Comparison of ENCODE assay signal across 11 mouse cellular contexts in the genomic region with DNA sequence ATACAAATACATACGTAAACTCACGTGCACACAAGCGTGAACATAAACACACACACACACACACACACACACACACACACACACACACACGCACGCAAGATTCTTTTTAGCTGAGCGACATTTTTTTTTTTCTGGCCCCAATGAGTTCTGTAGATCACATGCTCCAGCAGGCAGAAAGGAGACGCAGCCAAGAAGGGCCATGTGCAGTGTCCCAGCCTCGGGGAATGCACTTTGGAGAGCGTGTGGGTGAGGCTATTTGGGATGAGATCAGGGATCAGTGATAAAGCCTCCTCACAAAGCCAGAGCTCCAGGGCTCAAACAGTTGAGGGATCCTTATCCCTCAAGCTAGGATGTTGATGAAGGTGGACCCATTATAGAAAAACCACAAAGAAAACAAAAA. TPM values are rescaled to one million over a fixed set of nuclear protein-coding genes. Genes with fewer than 3 reads are reported as not detected.
DNase-seq lines count a peak whose midpoint lies in the region; ATAC-seq and TF ChIP-seq lines count a peak whose summit lies in the region.
"Had no signal": no experiment of that assay in that cellular context is flagged by ENCODE, and none has a peak within 500 bp of the region (broad histone marks: within the 10 kb centered on the region; RNA-seq: fewer than 3 reads in every experiment).

No protein-coding gene starts in this region.

- H3K9me3 ChIP-seq in hindbrain, postnatal 0 days (ENCODE audit: low read length): no peaks in the 10 kb centered on the region
- no peaks in the 10 kb centered on the region for H3K9me3 ChIP-seq in hindbrain, embryonic 14.5 days (ENCODE audit: control insufficient read depth, low read length)
- no peaks in the 10 kb centered on the region for H3K9me3 ChIP-seq in midbrain, embryonic 15.5 days
- H3K9me3 ChIP-seq in midbrain, embryonic 16.5 days (replicated peaks; ENCODE audit: control insufficient read depth, low read length, poor library complexity, severe bottlenecking): no peaks in the 10 kb centered on the region
- H3K9me3 ChIP-seq: forebrain, embryonic 13.5 days; heart, embryonic 15.5 days had no signal

- ATAC-seq in hindbrain, postnatal 0 days: peak; percentile 72; the same call in 1 of the 2 replicates
- ATAC-seq in hindbrain, embryonic 14.5 days (ENCODE audit: low FRiP score): no peak
- ATAC-seq in midbrain, embryonic 15.5 days (replicated peaks): 0 out of 2 replicates have a peak, but pooled peaks have one; percentile 45
- no peak for ATAC-seq in midbrain, embryonic 16.5 days
- ATAC-seq: forebrain, embryonic 13.5 days had no signal

- no peaks in the 10 kb centered on the region for H3K4me1 ChIP-seq in hindbrain, postnatal 0 days (ENCODE audit: insufficient read depth, low read length)
- peaks cover 9% of the 10 kb centered on the region; the same call in 1 of the 2 replicates for H3K4me1 ChIP-seq in hindbrain, embryonic 14.5 days (replicated peaks; ENCODE audit: control insufficient read depth, insufficient read depth, low read length)
- H3K4me1 ChIP-seq in midbrain, embryonic 15.5 days: peaks cover 8% of the 10 kb centered on the region
- peaks cover 6% of the 10 kb centered on the region for H3K4me1 ChIP-seq in midbrain, embryonic 16.5 days (ENCODE audit: control insufficient read depth, insufficient read depth, low read length)

- no peak overlapping the region for H3K4me2 ChIP-seq in hindbrain, postnatal 0 days (ENCODE audit: low read depth, low read length)
- no peak overlapping the region for H3K4me2 ChIP-seq in hindbrain, embryonic 14.5 days (replicated peaks)
- no peak overlapping the region for H3K4me2 ChIP-seq in midbrain, embryonic 15.5 days
- no peak overlapping the region for H3K4me2 ChIP-seq in midbrain, embryonic 16.5 days (ENCODE audit: low read length)
- H3K4me2 ChIP-seq: forebrain, embryonic 13.5 days; heart, embryonic 15.5 days had no signal

- H3K27ac ChIP-seq in hindbrain, postnatal 0 days: no peak overlapping the region
- H3K27ac ChIP-seq in hindbrain, embryonic 14.5 days: no peak overlapping the region
- no peak overlapping the region for H3K27ac ChIP-seq in midbrain, embryonic 15.5 days
- H3K27ac ChIP-seq in midbrain, embryonic 16.5 days (ENCODE audit: low read length): no peak overlapping the region
- H3K27ac ChIP-seq: forebrain, embryonic 13.5 days; heart, embryonic 15.5 days had no signal

- no peaks in the 10 kb centered on the region for H3K27me3 ChIP-seq in hindbrain, postnatal 0 days (ENCODE audit: insufficient read depth, low read length)
- H3K27me3 ChIP-seq in hindbrain, embryonic 14.5 days (ENCODE audit: control insufficient read depth, insufficient read depth, low read length): no peaks in the 10 kb centered on the region
- H3K27me3 ChIP-seq in midbrain, embryonic 15.5 days (replicated peaks): no peaks in the 10 kb centered on the region
- H3K27me3 ChIP-seq in midbrain, embryonic 16.5 days (ENCODE audit: control insufficient read depth, insufficient read depth, low read depth, low read length): no peaks in the 10 kb centered on the region
- H3K27me3 ChIP-seq: forebrain, embryonic 13.5 days; heart, embryonic 15.5 days had no signal

- H3K9ac ChIP-seq in hindbrain, postnatal 0 days (replicated peaks; ENCODE audit: low read length): no peak overlapping the region
- no peak overlapping the region for H3K9ac ChIP-seq in hindbrain, embryonic 14.5 days
- no peak overlapping the region for H3K9ac ChIP-seq in midbrain, embryonic 15.5 days
- H3K9ac ChIP-seq in midbrain, embryonic 16.5 days (ENCODE audit: low read depth, low read length): no peak overlapping the region
- H3K9ac ChIP-seq: forebrain, embryonic 13.5 days; heart, embryonic 15.5 days had no signal

- DNase-seq in hindbrain, postnatal 0 days (ENCODE audit: low spot score): peak; percentile 58
- DNase-seq in hindbrain, embryonic 14.5 days (ENCODE audit: low spot score): no peak
- DNase-seq in cerebellum, postnatal 10 days: peak; percentile 82 to 87
- peak; percentile 58 for DNase-seq in skeletal muscle tissue, adult 2 months (ENCODE audit: low read depth, low spot score)
- no peak for DNase-seq in adrenal gland, adult 2 months
- DNase-seq in right cerebral cortex, postnatal 36 days (ENCODE audit: low spot score in 2 of 2): no peak
- DNase-seq: kidney, adult 9 months had no signal

- WGBS in hindbrain, postnatal 0 days: 55% methylated on average over 9 of the region's 9 CpGs
- WGBS in hindbrain, embryonic 14.5 days: 73% methylated on average over 9 of the region's 9 CpGs
- WGBS in midbrain, embryonic 15.5 days: 71% methylated on average over 9 of the region's 9 CpGs
- 62% methylated on average over 9 of the region's 9 CpGs for WGBS in midbrain, embryonic 16.5 days

- no peaks in the 10 kb centered on the region for H3K36me3 ChIP-seq in hindbrain, postnatal 0 days (ENCODE audit: insufficient read depth, low read length)
- H3K36me3 ChIP-seq in hindbrain, embryonic 14.5 days (replicated peaks; ENCODE audit: control insufficient read depth, insufficient read depth): no peaks in the 10 kb centered on the region
- H3K36me3 ChIP-seq in midbrain, embryonic 15.5 days (replicated peaks): no peaks in the 10 kb centered on the region
- H3K36me3 ChIP-seq in midbrain, embryonic 16.5 days (ENCODE audit: control insufficient read depth, insufficient read depth, low read length): no peaks in the 10 kb centered on the region
- H3K36me3 ChIP-seq: heart, embryonic 15.5 days had no signal

- no peak for TF ChIP-seq CTCF in hindbrain, postnatal 0 days (IDR thresholded peaks at IDR 0.05; ENCODE audit: low read depth)

- H3K4me3 ChIP-seq in hindbrain, postnatal 0 days (ENCODE audit: low read length): no peak overlapping the region
- no peak overlapping the region for H3K4me3 ChIP-seq in hindbrain, embryonic 14.5 days (replicated peaks; ENCODE audit: low read length)
- no peak overlapping the region for H3K4me3 ChIP-seq in midbrain, embryonic 15.5 days
- no peak overlapping the region for H3K4me3 ChIP-seq in midbrain, embryonic 16.5 days (ENCODE audit: low read depth, low read length)
- H3K4me3 ChIP-seq: forebrain, embryonic 13.5 days; heart, embryonic 15.5 days had no signal

RNA-seq across cellular contexts. Expression of gene Rab30, which starts 24.0 kb away (rescaled TPM):
- 33.2 and 37.0 TPM in 2 replicates for total RNA-seq in hindbrain, postnatal 0 days (2014; rRNA removed)
- polyA plus RNA-seq in hindbrain, postnatal 0 days (2015; fragmentation: Nextera tagmentation; extraction: Ambion mirVana): 17.8 and 21.8 TPM in 2 replicates
- polyA plus RNA-seq in hindbrain, embryonic 14.5 days (2014; fragmentation: Nextera tagmentation; extraction: Ambion mirVana): 24.2 and 29.6 TPM in 2 replicates
- polyA plus RNA-seq in midbrain, embryonic 15.5 days (2015; fragmentation: Nextera tagmentation; extraction: Ambion mirVana): 20.3 and 23.0 TPM in 2 replicates
- polyA plus RNA-seq in midbrain, embryonic 16.5 days (2015; fragmentation: Nextera tagmentation; extraction: Ambion mirVana): 19.9 and 22.4 TPM in 2 replicates
- total RNA-seq in adrenal gland, adult 2 months (2021): 1 to 10 TPM; 3.7 to 5.0 TPM
- polyA plus RNA-seq in adrenal gland, adult 2 months (2012; rRNA removed): 0.21 and 0.28 TPM in 2 replicates

Comparison
In these comparisons a context has a peak if more than half of its experiments do, and no peak if none do; other contexts are left out.
1. ATAC-seq: peak in hindbrain, postnatal 0 days (single experiment) and midbrain, embryonic 15.5 days (single experiment); none in hindbrain, embryonic 14.5 days (single experiment) and midbrain, embryonic 16.5 days (single experiment).
2. DNase-seq: peak in hindbrain, postnatal 0 days (single experiment), cerebellum, postnatal 10 days (2 of 2) and skeletal muscle tissue, adult 2 months (single experiment); none in hindbrain, embryonic 14.5 days (single experiment), adrenal gland, adult 2 months (single experiment) and right cerebral cortex, postnatal 36 days (0 of 2).
3. RNA of gene Rab30, which starts 24.0 kb away (polyA plus RNA-seq): 24.2 to 29.6 TPM in hindbrain, embryonic 14.5 days, 17.8 to 21.8 TPM in hindbrain, postnatal 0 days, 20.3 to 23.0 TPM in midbrain, embryonic 15.5 days and 19.9 to 22.4 TPM in midbrain, embryonic 16.5 days; 0.21 to 0.28 TPM in adrenal gland, adult 2 months; every median in the first group is over 10 times any median in the second.